Mouse (Mus musculus) C2C12 (cell line): Measurements from ENCODE around the gene Mrpl43.

Experiments used
- CEBPB ChIP-seq: IDR thresholded peaks from one replicate; pipeline ENCODE4 v1.6.1; 2011; ENCODE audit warnings: low read depth, mild to moderate bottlenecking, control low read depth, moderate library complexity
- CTCF ChIP-seq: IDR thresholded peaks from one replicate; pipeline ENCODE4 v1.5.1; 2011; ENCODE audit not compliant: control insufficient read depth, insufficient read depth, insufficient read length
- FOSL1 ChIP-seq: IDR thresholded peaks from one replicate; pipeline ENCODE4 v1.8.0; 2011; ENCODE audit warnings: mild to moderate bottlenecking, low read length; ENCODE audit not compliant: poor library complexity, insufficient read depth, severe bottlenecking
- MAX ChIP-seq: IDR thresholded peaks from one replicate; pipeline ENCODE4 v1.6.1; 2011; ENCODE audit warnings: mild to moderate bottlenecking, control low read depth
- MYOD1 ChIP-seq: IDR thresholded peaks from one replicate; pipeline ENCODE4 v1.6.1; 2011; ENCODE audit warnings: low read depth; ENCODE audit not compliant: control insufficient read depth, insufficient read length
- MYOG ChIP-seq: IDR thresholded peaks from one replicate; pipeline ENCODE4 v1.6.1; 2011; ENCODE audit not compliant: control insufficient read depth, insufficient read length; ENCODE audit errors: extremely low read depth
- USF1 ChIP-seq: IDR thresholded peaks from one replicate; pipeline ENCODE4 v1.6.1; 2011; ENCODE audit warnings: low read depth, mild to moderate bottlenecking, control low read depth, moderate library complexity

- TF ChIP-seq USF1 (no peak), MYOD1 (no peak), CTCF (no peak), CEBPB (no peak), MAX (no peak), MYOG (no peak), FOSL1 (no peak)
Observed at GRCm38 (mm10) chr19:45018351-45018831, 12.1 kb upstream of the Mrpl43 start.
